Mouse (Mus musculus) neural tube, embryonic 12.5 days (tissue): Measurements from ENCODE around the gene Gm28372. TPM values are rescaled to one million over a fixed set of nuclear protein-coding genes. Genes with fewer than 3 reads are reported as not detected.
A peak's percentile ranks its signal among the peaks of the same experiment; 100 is the strongest.

Experiments
- ATAC-seq: fragments of 200-750 bp; cut with Nextera tagmentation; 2 replicates; pipeline ENCODE4 v1.8.0; 2017; ENCODE audit warnings: low read depth, mild to moderate bottlenecking, moderate TSS enrichment, moderate library complexity; ENCODE audit not compliant: low FRiP score
- H3K27ac ChIP-seq: fragments of 300-500 bp; sonication (generic); 2 replicates; pipeline ENCODE4 v1.5.1; 2016
- H3K27me3 ChIP-seq: fragments of 300-500 bp; sonication (generic); replicated peaks from 2 replicates; pipeline ENCODE4 v1.6.1; 2016; ENCODE audit warnings: mild to moderate bottlenecking
- H3K36me3 ChIP-seq: fragments of 300-500 bp; sonication (generic); 2 replicates; pipeline ENCODE4 v1.6.1; 2016; ENCODE audit warnings: mild to moderate bottlenecking
- H3K4me1 ChIP-seq: fragments of 300-500 bp; sonication (generic); 2 replicates; pipeline ENCODE4 v1.6.1; 2016
- H3K4me2 ChIP-seq: fragments of 300-500 bp; sonication (generic); replicated peaks from 2 replicates; pipeline ENCODE4 v1.6.1; 2016; ENCODE audit warnings: mild to moderate bottlenecking
- H3K4me3 ChIP-seq: fragments of 300-500 bp; sonication (generic); 2 replicates; pipeline ENCODE4 v1.5.1; 2016
- H3K9ac ChIP-seq: fragments of 300-500 bp; sonication (generic); 2 replicates; pipeline ENCODE4 v1.6.1; 2016; ENCODE audit warnings: mild to moderate bottlenecking
- H3K9me3 ChIP-seq: fragments of 300-500 bp; sonication (generic); 2 replicates; pipeline ENCODE4 v1.6.1; 2016; ENCODE audit warnings: mild to moderate bottlenecking
- WGBS: fragments of 180-500 bp; shearing (Covaris S2); methylation state at CpG from one replicate; pipeline ENCODE4 v1.1.7; 2016; 5-methylcytosine and 5-hydroxymethylcytosine counted together
- polyA plus RNA-seq: library from polyadenylated mRNA; unstranded; fragments of >200 nt; fragmentation: Nextera tagmentation; extraction: Ambion mirVana; gene quantifications from 2 replicates; pipeline ENCODE4 v1.2.1, GENCODE M21; 2016

The Gm28372 gene
- polyA plus RNA-seq, 1 experiment from 2014 or later: 0.13 TPM

DNA sequence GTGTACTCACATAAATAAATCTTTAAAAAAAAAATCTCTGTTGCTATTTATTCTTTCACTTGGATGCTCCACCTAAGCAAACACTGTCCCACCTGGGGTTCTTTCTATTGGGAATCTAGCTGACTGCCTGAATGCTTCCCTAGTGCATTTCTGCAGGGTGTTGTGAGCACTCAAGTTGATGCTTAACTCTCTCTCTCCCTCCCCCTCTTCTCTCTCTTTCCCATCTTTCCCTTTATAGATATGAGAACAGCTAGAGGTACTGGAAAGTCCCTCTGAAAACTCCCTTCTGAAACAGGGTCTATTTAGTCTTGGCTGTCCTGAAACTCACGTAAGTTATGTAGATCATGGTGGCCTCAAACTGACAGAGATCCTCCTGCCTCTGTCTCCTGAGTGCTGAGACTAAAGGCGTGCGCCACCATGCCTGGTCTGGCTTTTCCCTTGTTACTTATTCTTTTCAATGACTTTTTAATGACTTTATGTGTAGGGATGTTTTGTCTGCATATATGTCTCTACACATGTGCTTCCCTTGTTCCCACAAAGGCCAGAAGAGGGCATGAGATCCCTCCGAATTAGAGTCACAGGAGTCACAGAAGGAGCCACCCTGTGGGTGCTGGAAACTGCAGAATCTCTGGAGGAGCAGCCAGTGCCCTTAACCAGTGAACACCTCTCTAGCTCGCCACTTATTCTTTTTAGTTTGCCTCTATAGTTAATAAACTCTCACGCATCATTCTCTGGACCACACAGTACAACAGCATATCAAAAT lies 9.2 kb downstream of the Gm28372 start:
- WGBS: 79% methylated on average over 6 of the region's 6 CpGs
- H3K4me3 ChIP-seq: no peak overlapping the region
- no peaks in the 10 kb centered on the region for H3K9me3 ChIP-seq
- peaks cover 9% of the 10 kb centered on the region; the same call in 1 of the 2 replicates for H3K36me3 ChIP-seq
- H3K4me2 ChIP-seq: no peak overlapping the region
- no peak overlapping the region for H3K9ac ChIP-seq
- H3K27ac ChIP-seq: no peak overlapping the region
- ATAC-seq: no peak
- peaks cover 6% of the 10 kb centered on the region; the same call in 1 of the 2 replicates for H3K4me1 ChIP-seq
- H3K27me3 ChIP-seq: no peaks in the 10 kb centered on the region

DNA sequence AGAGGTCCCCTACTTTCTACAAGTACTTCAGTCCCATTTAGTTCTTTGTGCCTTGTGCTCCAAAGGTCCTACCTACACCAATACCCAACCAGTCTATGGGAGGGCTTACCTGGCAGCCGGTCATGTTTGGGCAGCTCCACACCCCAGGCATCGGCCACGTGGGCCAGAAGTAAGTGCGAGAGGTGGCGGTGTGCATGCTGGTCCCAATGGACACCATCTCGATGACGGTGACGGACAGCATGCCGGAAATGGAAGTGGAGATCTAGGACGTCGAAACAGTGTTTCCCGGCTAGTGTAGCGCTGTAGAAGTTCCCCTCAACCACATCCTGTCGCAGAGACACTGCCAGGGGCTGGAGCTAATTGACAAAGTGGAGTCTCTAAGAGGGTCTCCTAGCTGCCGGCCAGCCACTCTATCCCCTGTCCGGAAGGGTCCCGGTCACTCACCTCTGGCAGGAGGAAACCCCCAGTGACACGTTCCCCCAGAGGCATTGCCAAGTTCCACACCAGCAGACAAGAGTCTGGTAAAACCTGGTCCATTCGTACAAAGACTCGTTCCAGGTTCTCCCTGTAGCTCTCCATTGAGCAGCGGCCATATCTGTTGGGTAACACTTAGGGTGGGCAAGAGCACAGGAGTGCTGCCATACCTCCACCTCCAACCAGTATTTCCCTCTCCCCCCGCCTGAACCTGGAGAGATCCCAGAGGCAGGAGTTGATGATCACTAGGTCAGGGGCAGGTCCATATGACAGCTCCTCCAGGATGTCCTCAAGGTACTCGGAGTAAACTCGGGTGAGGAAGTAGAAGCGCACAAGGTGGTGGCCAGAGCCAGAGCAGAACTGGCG lies 17.0 kb downstream of the Gm28372 start:
- Histone ChIP-seq H3K27ac (no peak overlapping the region), H3K36me3 (peaks cover 9% of the 10 kb centered on the region; the same call in 1 of the 2 replicates), H3K27me3 (no peaks in the 10 kb centered on the region), H3K4me2 (no peak overlapping the region), H3K9ac (no peak overlapping the region), H3K4me1 (peaks cover 22% of the 10 kb centered on the region), H3K9me3 (no peaks in the 10 kb centered on the region), H3K4me3 (no peak overlapping the region)
- ATAC-seq: no peak
- 96% methylated on average over 26 of the region's 26 CpGs for WGBS

DNA sequence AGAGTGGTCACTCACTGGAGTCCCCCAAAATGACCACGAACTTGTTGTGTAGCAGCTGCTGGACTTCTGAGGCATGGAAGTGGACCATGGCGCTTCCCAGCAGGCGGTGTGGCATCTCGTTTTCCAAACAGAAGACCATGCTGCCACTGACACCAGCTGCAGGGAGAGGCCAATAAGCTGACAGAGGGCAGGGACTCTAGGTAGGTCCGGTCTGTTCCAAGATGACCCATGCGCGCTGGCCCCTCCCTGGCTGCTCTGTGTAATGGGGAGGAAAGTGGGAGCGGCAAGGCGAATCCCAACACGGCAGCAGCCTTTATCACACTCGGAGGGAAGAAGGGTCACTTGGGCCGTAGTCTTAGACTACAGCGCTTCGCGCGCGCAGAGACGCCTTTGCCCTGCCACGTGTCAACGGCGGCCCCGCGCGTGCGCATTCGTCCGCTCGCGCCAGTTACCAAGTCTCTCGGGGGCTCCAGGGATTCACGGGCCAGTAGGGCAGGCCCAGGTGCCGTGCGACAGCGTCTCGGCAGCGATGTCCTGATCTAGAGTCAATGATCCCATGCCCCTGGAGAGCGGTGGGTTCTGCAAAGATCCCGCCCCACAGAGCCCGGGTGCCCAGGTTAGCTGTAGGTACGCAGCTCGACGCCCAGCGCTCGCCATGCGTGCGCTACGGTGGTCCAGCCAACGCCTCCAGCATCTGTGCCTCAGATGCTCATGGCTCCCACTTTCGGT lies 18.5 kb downstream of the Gm28372 start:
- H3K27me3 ChIP-seq: no peaks in the 10 kb centered on the region

DNA sequence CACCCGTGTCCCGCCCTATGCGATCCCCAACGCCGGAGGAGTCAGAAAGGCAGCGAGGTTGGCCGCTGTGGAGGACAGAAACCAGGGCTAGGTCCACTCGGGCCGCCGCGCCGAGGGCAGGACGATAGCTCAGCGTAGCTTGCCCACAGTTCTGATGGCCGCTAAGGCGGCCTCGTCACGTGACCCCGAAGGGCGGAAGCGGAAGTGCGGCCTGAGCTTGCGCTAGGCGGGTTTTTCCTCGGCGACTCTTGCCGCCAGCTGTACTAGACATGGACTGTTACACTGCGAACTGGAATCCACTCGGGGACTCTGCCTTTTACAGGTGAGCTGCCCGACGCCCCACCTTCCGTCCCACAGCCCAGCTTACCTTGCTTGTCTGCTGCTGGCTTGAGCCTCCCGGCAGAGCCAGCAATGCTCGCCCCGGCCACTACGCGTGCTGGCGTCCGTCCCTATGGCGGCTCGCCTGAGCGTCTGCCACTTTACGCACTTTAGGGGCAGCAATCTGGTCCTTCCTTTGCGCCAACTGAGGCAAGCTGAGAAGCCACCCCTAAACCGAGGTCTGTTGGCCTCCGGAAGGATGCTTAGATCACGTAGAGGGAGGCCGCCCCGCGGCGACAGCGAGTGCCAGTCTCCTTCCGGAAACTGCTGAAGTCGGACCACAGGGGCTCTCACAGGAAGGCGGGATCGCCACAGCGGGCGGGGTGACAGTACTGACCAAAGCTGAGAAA lies 19.3 kb downstream of the Gm28372 start, which contains the start of the genes Vps16 and Pced1a:
Vps16 (plus strand) TSS at position 214 of the 728 bp plus-strand sequence.
Pced1a (minus strand) TSS at position 576 of the 728 bp plus-strand sequence.
- Histone ChIP-seq H3K27me3 (no peaks in the 10 kb centered on the region), H3K9me3 (no peaks in the 10 kb centered on the region), H3K4me2 (peak within 1 kb of the TSS; percentile 72), H3K27ac (peak within 1 kb of the TSS; percentile 70), H3K36me3 (no peaks in the 10 kb centered on the region), H3K4me1 (peaks cover 22% of the 10 kb centered on the region), H3K4me3 (peak within 1 kb of the TSS; percentile 76), H3K9ac (peak within 1 kb of the TSS; percentile 77)
- WGBS: under 1% methylated on average over 58 of the region's 58 CpGs
- ATAC-seq: peak; percentile 97

More for the DNA sequence above, 18.5 kb downstream of the Gm28372 start:
- H3K36me3 ChIP-seq: peaks cover 6% of the 10 kb centered on the region; the same call in 1 of the 2 replicates
- peak overlapping the region; percentile 70; the same call in 1 of the 2 replicates for H3K27ac ChIP-seq
- peaks cover 22% of the 10 kb centered on the region for H3K4me1 ChIP-seq
- H3K9me3 ChIP-seq: no peaks in the 10 kb centered on the region
- peak overlapping the region; percentile 72 for H3K4me2 ChIP-seq
- 17% methylated on average over 49 of the region's 49 CpGs for WGBS
- peak overlapping the region; percentile 67 for H3K9ac ChIP-seq
- H3K4me3 ChIP-seq: peak overlapping the region; percentile 76
- ATAC-seq: peak; percentile 80

DNA sequence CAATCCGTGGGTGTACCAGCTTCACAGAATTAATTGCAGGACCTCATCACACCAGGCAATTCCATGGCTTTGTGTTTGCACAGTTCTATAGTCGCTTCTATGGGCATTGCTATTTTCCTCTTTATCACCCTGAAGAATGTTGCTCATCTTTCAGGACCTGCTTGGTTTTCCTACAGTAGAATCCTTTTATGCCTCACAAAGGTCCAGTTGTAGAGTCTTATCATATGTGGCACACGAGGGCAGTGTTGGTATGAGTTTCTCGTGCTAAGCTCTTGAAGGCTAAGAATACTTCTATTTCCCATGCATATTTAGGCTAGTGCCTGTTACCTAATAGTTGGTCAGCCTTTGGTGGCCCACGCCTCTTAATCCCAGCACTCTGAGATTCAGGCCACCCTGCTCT lies 20.1 kb downstream of the Gm28372 start:
- WGBS: 53% methylated on average over 5 of the region's 5 CpGs
- Histone ChIP-seq H3K9ac (peak overlapping the region; percentile 77), H3K4me2 (peak overlapping the region; percentile 72), H3K4me1 (peaks cover 22% of the 10 kb centered on the region), H3K36me3 (no peaks in the 10 kb centered on the region), H3K27me3 (no peaks in the 10 kb centered on the region), H3K9me3 (no peaks in the 10 kb centered on the region), H3K4me3 (peak overlapping the region; percentile 76), H3K27ac (no peak overlapping the region)
- ATAC-seq: no peak

DNA sequence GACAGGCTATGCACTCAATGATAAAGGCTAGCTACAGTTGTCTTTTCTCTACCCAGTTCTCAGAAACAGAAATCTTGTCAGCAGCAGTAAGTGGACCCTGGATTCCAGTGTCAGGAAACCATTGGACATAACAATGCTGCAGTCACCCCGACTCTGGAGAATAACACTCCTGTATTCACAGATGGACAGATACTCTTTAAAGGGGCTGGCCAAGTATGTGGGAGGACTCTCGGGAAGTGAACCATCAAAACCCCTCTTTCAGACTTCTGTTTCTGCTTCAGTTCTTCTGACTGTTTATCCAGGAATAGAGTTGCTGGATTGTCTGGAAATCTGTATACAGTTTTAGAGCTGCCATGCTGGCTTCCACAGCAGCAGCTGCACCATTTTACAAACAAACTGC lies 24.8 kb downstream of the Gm28372 start:
- H3K4me3 ChIP-seq: no peak overlapping the region
- no peak overlapping the region for H3K9ac ChIP-seq
- WGBS: 77% methylated on average over 2 of the region's 2 CpGs
- H3K36me3 ChIP-seq: peaks cover 11% of the 10 kb centered on the region; the same call in 1 of the 2 replicates
- no peak overlapping the region for H3K27ac ChIP-seq
- no peaks in the 10 kb centered on the region for H3K27me3 ChIP-seq
- no peak for ATAC-seq
- H3K9me3 ChIP-seq: no peaks in the 10 kb centered on the region
- H3K4me1 ChIP-seq: peaks cover 7% of the 10 kb centered on the region
- no peak overlapping the region for H3K4me2 ChIP-seq

DNA sequence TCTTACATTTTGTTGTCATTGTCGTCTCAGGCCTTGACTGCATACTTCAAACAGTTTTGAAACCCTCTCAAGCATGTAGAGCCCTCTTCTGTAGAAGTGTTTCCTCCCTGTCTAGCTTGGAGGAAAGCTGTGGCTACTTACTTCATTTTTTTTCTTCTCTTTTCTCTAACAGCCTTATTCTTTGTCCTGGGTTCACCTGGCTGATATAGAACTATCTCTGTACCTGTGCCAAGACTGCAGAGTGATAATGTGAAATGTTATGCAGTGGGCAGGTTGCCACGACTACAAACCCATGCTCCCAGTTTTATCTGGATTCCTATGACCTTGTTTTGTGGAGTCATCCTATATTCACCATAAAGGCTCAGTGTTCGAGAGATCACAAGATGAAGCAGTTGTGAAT lies 25.4 kb downstream of the Gm28372 start:
- ATAC-seq: no peak
- no peak overlapping the region for H3K9ac ChIP-seq
- H3K36me3 ChIP-seq: peaks cover 11% of the 10 kb centered on the region; the same call in 1 of the 2 replicates
- H3K27me3 ChIP-seq: no peaks in the 10 kb centered on the region
- H3K27ac ChIP-seq: no peak overlapping the region
- 90% methylated on average over 3 of the region's 3 CpGs for WGBS
- H3K4me2 ChIP-seq: no peak overlapping the region
- H3K9me3 ChIP-seq: no peaks in the 10 kb centered on the region
- peaks cover under 1% of the 10 kb centered on the region for H3K4me1 ChIP-seq
- H3K4me3 ChIP-seq: no peak overlapping the region

DNA sequence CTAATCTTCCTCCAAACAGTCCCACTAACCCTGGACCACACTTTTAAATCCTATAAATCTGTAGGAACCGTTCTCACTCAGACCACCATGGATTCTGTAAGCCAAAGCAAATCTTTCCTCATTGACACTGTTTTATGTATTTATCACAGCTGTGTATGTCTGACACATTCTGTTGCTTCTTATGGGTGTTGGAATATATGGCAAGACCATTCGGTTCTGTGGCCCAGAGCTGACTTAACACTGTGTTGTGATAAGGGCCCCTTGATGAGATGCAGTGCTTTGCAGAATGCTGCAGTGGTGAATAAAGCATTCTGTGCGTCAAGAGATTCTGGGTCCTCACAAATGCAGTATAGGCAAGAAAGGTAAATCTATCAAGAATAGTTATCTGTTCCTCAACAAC lies 27.1 kb downstream of the Gm28372 start:
- no peak overlapping the region for H3K9ac ChIP-seq
- no peaks in the 10 kb centered on the region for H3K27me3 ChIP-seq
- no peak overlapping the region for H3K27ac ChIP-seq
- 86% methylated on average over 3 of the region's 3 CpGs for WGBS
- H3K4me1 ChIP-seq: no peaks in the 10 kb centered on the region
- no peaks in the 10 kb centered on the region for H3K9me3 ChIP-seq
- no peak overlapping the region for H3K4me3 ChIP-seq
- no peak for ATAC-seq
- peaks cover 11% of the 10 kb centered on the region; the same call in 1 of the 2 replicates for H3K36me3 ChIP-seq
- H3K4me2 ChIP-seq: no peak overlapping the region

DNA sequence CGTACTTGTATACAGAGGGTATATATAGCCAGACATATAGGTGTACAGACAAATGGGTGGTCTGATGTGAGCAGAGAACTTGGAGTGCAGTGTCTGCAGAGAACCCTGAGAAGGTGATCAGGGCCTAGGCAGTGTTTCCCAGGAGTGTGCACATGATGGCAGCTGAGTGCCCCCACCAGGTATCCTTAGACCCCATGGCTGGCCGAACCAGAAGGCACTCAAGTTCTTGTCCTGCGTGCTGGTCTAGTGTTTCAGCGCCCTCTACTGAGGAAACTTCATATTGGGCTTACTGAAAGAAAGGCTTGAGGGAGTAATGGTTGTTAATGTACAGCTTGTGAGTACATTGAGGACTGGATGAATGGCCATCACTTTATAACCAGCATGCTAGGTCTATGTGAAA lies 28.1 kb downstream of the Gm28372 start:
- no peak for ATAC-seq
- Histone ChIP-seq H3K9ac (no peak overlapping the region), H3K36me3 (peaks cover 20% of the 10 kb centered on the region), H3K4me1 (no peaks in the 10 kb centered on the region), H3K4me2 (no peak overlapping the region), H3K4me3 (no peak overlapping the region), H3K27ac (no peak overlapping the region), H3K27me3 (no peaks in the 10 kb centered on the region), H3K9me3 (no peaks in the 10 kb centered on the region)
- 29% methylated on average over 4 of the region's 4 CpGs for WGBS

DNA sequence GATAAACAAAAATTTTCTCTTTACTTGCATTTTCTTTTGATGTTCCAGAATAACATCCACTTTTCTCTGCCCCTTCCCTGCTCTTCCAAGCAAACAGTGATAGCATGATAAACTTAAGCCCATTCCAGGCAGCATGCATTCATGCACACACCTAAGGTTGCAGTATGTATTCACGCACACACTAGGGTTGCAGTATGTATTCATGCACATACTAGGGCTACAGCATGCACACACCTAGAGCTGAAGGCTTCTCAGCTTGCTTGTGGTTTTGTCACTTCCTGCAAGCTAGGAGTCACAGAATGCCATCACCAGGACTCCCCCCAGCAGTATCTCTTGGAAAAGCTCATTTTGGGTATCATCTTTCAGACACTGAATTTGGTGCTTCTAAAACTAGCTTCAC lies 31.7 kb downstream of the Gm28372 start:
- no peaks in the 10 kb centered on the region for H3K9me3 ChIP-seq
- H3K4me2 ChIP-seq: no peak overlapping the region
- H3K4me1 ChIP-seq: no peaks in the 10 kb centered on the region
- ATAC-seq: no peak
- H3K27ac ChIP-seq: no peak overlapping the region
- H3K9ac ChIP-seq: no peak overlapping the region
- no peaks in the 10 kb centered on the region for H3K27me3 ChIP-seq
- 96% methylated on average over 1 of the region's 1 CpGs for WGBS
- H3K4me3 ChIP-seq: no peak overlapping the region
- peaks cover 51% of the 10 kb centered on the region for H3K36me3 ChIP-seq

DNA sequence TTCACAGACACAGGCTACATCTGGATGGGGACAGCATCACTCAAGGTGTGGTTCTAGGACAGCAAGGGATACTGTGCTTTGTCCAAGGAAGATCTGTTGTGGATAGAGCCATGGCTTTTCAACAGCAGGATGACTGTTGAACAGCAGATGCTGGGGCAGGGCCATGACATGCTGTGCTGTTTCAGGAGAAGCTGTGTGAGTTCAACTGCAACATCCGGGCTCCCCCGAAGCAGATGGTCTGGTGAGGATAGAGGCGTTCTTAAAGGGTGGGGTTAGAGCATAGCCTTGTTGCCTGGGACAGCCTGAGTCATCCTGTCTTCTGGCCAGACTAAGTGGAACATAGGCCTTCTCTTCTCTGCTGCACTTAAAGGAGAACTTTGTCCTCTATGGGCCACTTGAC lies 33.8 kb downstream of the Gm28372 start:
- Histone ChIP-seq H3K36me3 (peaks cover 66% of the 10 kb centered on the region), H3K4me2 (no peak overlapping the region), H3K9ac (no peak overlapping the region), H3K27ac (no peak overlapping the region), H3K9me3 (no peaks in the 10 kb centered on the region), H3K4me3 (no peak overlapping the region), H3K27me3 (no peaks in the 10 kb centered on the region), H3K4me1 (no peaks in the 10 kb centered on the region)
- no peak for ATAC-seq
- 91% methylated on average over 3 of the region's 3 CpGs for WGBS
